Mouse (Mus musculus) lung, postnatal 0 days (tissue): ENCODE measurements around the gene Prkch.

Source experiments
- CTCF ChIP-seq: IDR thresholded peaks from 2 replicates; pipeline ENCODE4 v1.5.1; 2016; ENCODE audit warnings: antibody characterized with exemption, mild to moderate bottlenecking
- EP300 ChIP-seq: IDR thresholded peaks from 2 replicates; pipeline ENCODE4 v1.6.1; 2016; ENCODE audit warnings: antibody characterized with exemption, mild to moderate bottlenecking, control low read depth

DNA sequence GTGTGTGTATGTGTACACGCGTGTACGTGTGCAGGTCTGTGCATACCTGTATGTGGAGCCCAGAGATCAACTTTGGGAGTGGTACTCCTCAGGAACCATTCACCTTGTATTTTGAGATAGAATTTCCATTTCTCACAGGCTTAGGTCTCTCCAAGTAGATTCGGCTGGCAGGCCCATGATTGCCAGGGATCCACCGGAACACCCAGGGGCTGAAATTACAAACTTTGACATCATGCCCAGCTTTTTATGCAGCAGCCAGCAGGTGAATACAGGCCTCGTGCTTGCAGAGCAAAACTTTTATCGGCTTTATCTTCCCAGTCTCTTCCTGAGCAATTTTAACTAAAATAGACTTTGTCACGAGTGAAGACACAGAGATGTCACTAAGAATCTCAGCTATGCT lies 217.2 kb downstream of the Prkch start:
- TF ChIP-seq EP300 (no peak), CTCF (no peak)
